Mouse (Mus musculus) megakaryocyte progenitor cell, adult 5-6 weeks (primary cell): ENCODE results near the gene Prkce. TPM values are rescaled to one million over a fixed set of nuclear protein-coding genes. Genes with fewer than 3 reads are reported as not detected.
A peak's percentile ranks its signal among the peaks of the same experiment; 100 is the strongest.

Source experiments
- ATAC-seq: replicated peaks from 2 replicates; pipeline ENCODE4 v1.8.0; 2016; ENCODE audit warnings: mild to moderate bottlenecking, moderate TSS enrichment, inconsistent platforms; ENCODE audit not compliant: poor library complexity
- total RNA-seq, 2 experiments: library from RNA; stranded (forward) in 1 of 2; stranded (reverse) in 1 of 2; fragments of 157-497, 149-512 nt in 1 of 2; fragments of 200-1000 nt in 1 of 2; gene quantifications; 2 replicates each; pipeline versions ENCODE4 v1.2.3 to v1.2.4; 2015 to 2017

Gene Prkce
- total RNA-seq, 2 experiments from 2014 or later: 1.7 to 4.8 TPM

- no peak for ATAC-seq
These were observed 269.2 kb downstream of the Prkce start for GRCm38 (mm10) chr17:86436583-86437370.

GRCm38 (mm10) chr17:86437516-86438277, 270.1 kb downstream of the Prkce start:
- peak; percentile 56 for ATAC-seq

- 0 out of 2 replicates have a peak, but pooled peaks have one; percentile 0 for ATAC-seq
These were observed 270.7 kb downstream of the Prkce start for GRCm38 (mm10) chr17:86438278-86438661.

- peak; percentile 66 for ATAC-seq
These were observed 271.2 kb downstream of the Prkce start for GRCm38 (mm10) chr17:86438763-86439162.

GRCm38 (mm10) chr17:86441098-86441497, 273.5 kb downstream of the Prkce start:
- ATAC-seq: no peak

GRCm38 (mm10) chr17:86443886-86444285, 276.3 kb downstream of the Prkce start:
- ATAC-seq: no peak

GRCm38 (mm10) chr17:86444578-86445419, 277.2 kb downstream of the Prkce start:
- ATAC-seq: peak; percentile 91

GRCm38 (mm10) chr17:86445420-86445720, 277.8 kb downstream of the Prkce start:
- peak; percentile 12 for ATAC-seq

- no peak for ATAC-seq
These were observed 278.3 kb downstream of the Prkce start for GRCm38 (mm10) chr17:86445900-86446299.

- peak; percentile 63 for ATAC-seq
These were observed 279.6 kb downstream of the Prkce start for GRCm38 (mm10) chr17:86447101-86447598.

GRCm38 (mm10) chr17:86452934-86453333, 285.3 kb downstream of the Prkce start:
- ATAC-seq: peak; percentile 68

- no peak for ATAC-seq
These were observed 286.2 kb downstream of the Prkce start for GRCm38 (mm10) chr17:86453673-86454350.

GRCm38 (mm10) chr17:86454351-86454706, 286.7 kb downstream of the Prkce start:
- no peak for ATAC-seq

- ATAC-seq: no peak
These were observed 288.9 kb downstream of the Prkce start for GRCm38 (mm10) chr17:86456512-86456911.

- peak; percentile 56; the same call in 1 of the 2 replicates for ATAC-seq
These were observed 290.9 kb downstream of the Prkce start for GRCm38 (mm10) chr17:86458302-86458980.

- ATAC-seq: no peak
These were observed 293.3 kb downstream of the Prkce start for GRCm38 (mm10) chr17:86460645-86461430.

- ATAC-seq: no peak
These were observed 295.8 kb downstream of the Prkce start for GRCm38 (mm10) chr17:86463369-86463768.

- no peak for ATAC-seq
These were observed 296.6 kb downstream of the Prkce start for GRCm38 (mm10) chr17:86464197-86464596.

GRCm38 (mm10) chr17:86464689-86465363, 297.2 kb downstream of the Prkce start:
- ATAC-seq: no peak
